Mouse (Mus musculus): Measurements from ENCODE around the gene Cxcl17. TPM values are rescaled to one million over a fixed set of nuclear protein-coding genes. Genes with fewer than 3 reads are reported as not detected.

Gene Cxcl17
- polyA plus RNA-seq, 1 experiment = 41.1 TPM

DNA sequence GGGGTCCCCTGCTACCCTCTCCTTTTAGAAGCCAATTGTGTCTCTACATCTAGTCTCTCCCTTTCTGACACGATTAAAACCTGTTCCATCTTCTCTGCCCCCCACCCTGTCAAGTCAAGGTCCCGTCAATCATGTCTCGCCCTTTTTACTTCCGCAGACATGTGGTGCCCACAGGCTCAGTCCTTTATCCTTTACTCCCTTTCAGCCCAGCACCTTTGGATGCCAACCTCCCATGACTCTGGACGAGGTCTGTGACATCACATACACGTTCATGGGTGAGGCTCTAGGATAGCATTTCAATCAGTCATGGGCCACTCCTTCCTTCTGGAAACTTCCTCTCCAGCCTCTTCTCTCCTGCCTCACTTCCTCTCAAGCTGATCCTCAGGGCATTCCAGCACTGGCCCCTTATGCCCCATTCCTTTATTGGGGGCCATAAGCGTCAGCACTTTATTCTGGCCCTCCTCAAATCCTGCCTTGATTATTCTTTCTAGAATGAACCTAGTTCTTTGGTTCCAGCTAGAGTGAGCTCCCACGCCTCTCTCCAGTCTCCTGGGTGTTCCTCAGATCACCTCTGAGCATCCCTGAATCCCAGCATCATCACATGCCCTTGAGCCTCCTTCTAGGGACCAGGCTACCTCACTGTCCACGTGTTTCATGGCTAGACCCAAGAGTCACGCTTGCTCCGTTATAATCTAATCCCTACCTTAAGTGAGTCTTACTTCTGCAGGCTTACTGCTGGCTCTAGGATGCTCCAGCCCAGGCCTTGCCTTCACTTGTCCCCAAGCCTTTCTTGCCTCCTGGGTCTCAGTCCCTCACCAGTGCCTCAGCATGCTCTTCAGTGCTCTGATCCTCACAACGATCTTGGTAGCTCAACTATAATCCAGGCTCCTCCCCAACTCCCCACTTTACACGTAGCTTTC lies 34.2 kb downstream of the Cxcl17 start:
- TF ChIP-seq POLR2A (IDR thresholded peaks at IDR 0.05; ENCODE audit: borderline replicate concordance, extremely low read depth, low read depth, low read length) (no peak), CTCF (IDR thresholded peaks at IDR 0.05; ENCODE audit: insufficient read depth, low read length) (no peak)
- no peak overlapping the region for H3K4me3 ChIP-seq (replicated peaks; ENCODE audit: extremely low read depth, low read depth, low read length)
- peaks cover 5% of the 10 kb centered on the region; the same call in 1 of the 2 replicates for H3K4me1 ChIP-seq (ENCODE audit: control insufficient read depth, insufficient read depth, low read length)
- WGBS = 78% methylated on average over 13 of the region's 13 CpGs
- no peak for DNase-seq

DNA sequence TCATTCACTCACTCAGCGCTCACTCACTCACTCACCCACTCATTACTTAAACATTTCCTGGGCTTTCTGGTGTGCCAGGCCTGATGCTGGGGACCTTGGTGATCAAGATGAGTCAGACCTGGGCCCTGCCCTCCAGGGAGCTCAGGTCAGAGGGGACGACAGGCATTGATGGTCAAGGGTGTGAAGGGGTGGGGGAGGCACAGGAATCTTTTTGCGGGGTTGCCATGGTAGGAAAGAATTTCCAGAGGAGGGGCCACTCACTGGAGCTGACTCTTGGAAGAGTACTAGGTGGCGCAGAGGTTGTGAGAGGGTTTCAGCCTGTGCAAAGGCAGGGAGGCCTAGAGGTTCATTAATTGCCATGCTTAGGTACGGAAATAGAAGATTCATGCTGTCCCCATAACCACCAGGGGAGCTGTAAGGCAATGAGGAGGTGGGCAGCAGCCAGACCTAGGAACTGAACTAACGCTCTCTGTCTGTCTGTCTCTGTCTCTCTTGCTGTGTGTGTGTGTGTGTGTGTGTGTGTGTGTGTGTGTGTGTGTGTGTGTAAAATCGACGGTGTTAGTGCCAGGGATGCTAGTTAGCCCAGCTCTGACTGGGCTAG lies 35.5 kb downstream of the Cxcl17 start:
- WGBS = 47% methylated on average over 8 of the region's 8 CpGs
- no peak for DNase-seq
- Histone ChIP-seq H3K4me1 (ENCODE audit: control insufficient read depth, insufficient read depth, low read length) (peaks cover 5% of the 10 kb centered on the region; the same call in 1 of the 2 replicates), H3K4me3 (replicated peaks; ENCODE audit: extremely low read depth, low read depth, low read length) (no peak overlapping the region)
- TF ChIP-seq POLR2A (IDR thresholded peaks at IDR 0.05; ENCODE audit: borderline replicate concordance, extremely low read depth, low read depth, low read length) = no peak
- no peak for TF ChIP-seq CTCF (IDR thresholded peaks at IDR 0.05; ENCODE audit: insufficient read depth, low read length)

DNA sequence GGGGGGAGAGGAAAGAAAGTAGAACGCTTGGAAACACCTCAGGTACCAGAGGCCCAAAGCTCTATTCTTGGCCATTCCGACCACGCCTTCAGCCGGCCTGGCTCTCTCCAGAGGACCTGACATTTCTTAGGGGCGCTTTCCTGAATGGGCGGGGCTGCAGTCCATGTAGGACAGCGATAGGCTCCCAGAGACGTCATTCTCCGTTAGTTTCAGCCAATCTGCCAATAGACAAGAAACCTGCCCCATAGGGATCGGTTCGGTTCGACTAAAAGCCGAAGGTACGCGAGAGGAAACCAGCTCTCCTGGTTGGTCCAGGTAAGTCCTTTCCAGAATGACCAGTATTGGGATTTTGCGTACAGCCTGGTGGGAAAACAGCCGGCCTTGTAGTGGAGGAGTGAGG lies 36.1 kb downstream of the Cxcl17 start:
- WGBS = 9% methylated on average over 17 of the region's 17 CpGs
- H3K4me3 ChIP-seq (replicated peaks; ENCODE audit: extremely low read depth, low read depth, low read length) = peak overlapping the region; percentile 47
- TF ChIP-seq POLR2A (IDR thresholded peaks at IDR 0.05; ENCODE audit: borderline replicate concordance, extremely low read depth, low read depth, low read length) (no peak), CTCF (IDR thresholded peaks at IDR 0.05; ENCODE audit: insufficient read depth, low read length) (no peak)
- DNase-seq = peak; percentile 90
- peaks cover 5% of the 10 kb centered on the region; the same call in 1 of the 2 replicates for H3K4me1 ChIP-seq (ENCODE audit: control insufficient read depth, insufficient read depth, low read length)

DNA sequence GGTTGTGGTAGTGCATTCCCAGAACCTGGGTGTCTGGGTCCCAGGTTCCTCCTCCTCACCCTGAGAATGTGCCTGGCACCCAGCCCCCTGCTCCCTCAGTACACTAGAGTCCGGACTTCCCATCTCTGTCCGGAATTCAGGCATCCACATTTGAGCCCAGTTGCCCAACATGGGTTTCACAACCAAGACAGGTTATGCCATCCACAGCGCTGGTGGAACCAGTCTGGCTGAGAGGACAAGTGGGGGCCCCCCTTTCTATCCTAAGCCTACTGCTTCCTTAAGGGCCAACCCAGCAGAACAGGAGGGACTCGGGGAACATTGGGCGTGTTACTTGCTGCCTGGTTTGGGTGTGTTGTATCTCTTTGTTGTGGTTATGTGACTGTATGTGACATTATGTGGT lies 40.2 kb downstream of the Cxcl17 start:
- peak; percentile 56 for DNase-seq

DNA sequence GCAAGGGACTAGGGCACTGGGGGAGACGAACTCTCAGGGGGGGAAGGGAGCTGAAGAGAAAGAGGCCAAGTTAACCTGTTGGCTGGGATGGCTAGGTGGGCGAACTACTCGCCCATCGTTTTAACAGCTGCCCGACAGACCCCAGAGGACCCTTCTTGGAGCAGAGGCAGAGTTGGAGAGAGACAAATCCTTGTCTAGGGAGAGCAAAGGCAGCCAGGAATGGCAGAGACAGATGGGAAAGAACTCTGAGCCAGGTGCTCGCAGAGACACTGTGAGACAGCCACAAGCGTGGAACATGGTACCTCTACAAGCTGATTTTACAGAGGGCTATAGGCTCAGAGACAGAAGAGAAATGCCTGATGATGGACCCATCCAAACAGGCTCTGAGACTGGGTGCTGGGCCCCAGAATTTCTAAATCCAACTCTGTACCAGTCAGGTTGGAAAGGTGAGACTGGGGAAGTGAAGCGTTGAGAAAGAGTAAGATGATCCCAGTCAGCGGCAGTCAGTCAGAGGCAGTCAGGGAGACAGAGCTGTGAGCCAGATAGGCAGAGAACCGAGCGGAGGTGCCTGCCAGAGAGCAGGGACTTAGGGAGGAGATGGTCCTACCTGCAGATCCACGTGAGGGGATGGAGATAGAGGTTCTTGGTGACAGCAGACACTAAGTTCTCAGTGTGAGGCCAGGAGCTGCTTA lies 43.5 kb downstream of the Cxcl17 start, which contains the start of gene Cnfn:
Gene Cnfn, minus strand, starts transcription at position 667 of the 692 bp plus-strand sequence.
- WGBS = 59% methylated on average over 12 of the region's 12 CpGs
- no peak for DNase-seq
- Histone ChIP-seq H3K4me1 (ENCODE audit: control insufficient read depth, insufficient read depth, low read length) (no peaks in the 10 kb centered on the region; the same call in 1 of the 2 replicates), H3K4me3 (replicated peaks; ENCODE audit: extremely low read depth, low read depth, low read length) (no peak within 1 kb of the TSS)
- TF ChIP-seq POLR2A (IDR thresholded peaks at IDR 0.05; ENCODE audit: borderline replicate concordance, extremely low read depth, low read depth, low read length) (no peak), CTCF (IDR thresholded peaks at IDR 0.05; ENCODE audit: insufficient read depth, low read length) (no peak)

More for the DNA sequence above, 40.2 kb downstream of the Cxcl17 start:
- 61% methylated on average over 5 of the region's 5 CpGs for WGBS
- H3K4me3 ChIP-seq (replicated peaks; ENCODE audit: extremely low read depth, low read depth, low read length) = no peak overlapping the region
- TF ChIP-seq POLR2A (IDR thresholded peaks at IDR 0.05; ENCODE audit: borderline replicate concordance, extremely low read depth, low read depth, low read length) (no peak), CTCF (IDR thresholded peaks at IDR 0.05; ENCODE audit: insufficient read depth, low read length) (no peak)
- no peaks in the 10 kb centered on the region; the same call in 1 of the 2 replicates for H3K4me1 ChIP-seq (ENCODE audit: control insufficient read depth, insufficient read depth, low read length)

DNA sequence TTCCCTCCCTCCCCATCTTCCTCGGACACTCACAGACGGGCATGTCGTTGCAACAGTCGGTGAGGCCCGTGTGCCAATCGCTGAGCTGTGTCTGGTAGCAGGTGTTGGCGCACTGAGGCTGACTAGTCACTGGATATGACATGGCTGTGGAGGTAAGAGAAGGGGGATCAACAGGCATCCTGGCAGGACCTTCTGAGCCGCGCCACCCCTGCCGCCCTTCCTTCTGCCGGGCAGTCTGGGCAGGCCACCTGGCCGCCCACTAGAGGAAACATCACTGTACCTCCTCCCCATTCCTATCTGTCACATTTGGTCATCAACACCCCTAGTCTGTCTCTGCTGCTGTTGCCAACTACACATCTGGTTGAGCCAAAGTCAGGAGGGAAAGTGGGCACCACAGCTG lies 44.4 kb downstream of the Cxcl17 start:
- DNase-seq = no peak
- TF ChIP-seq POLR2A (IDR thresholded peaks at IDR 0.05; ENCODE audit: borderline replicate concordance, extremely low read depth, low read depth, low read length) = no peak
- Histone ChIP-seq H3K4me1 (ENCODE audit: control insufficient read depth, insufficient read depth, low read length) (no peaks in the 10 kb centered on the region; the same call in 1 of the 2 replicates), H3K4me3 (replicated peaks; ENCODE audit: extremely low read depth, low read depth, low read length) (no peak overlapping the region)
- 23% methylated on average over 12 of the region's 12 CpGs for WGBS

DNA sequence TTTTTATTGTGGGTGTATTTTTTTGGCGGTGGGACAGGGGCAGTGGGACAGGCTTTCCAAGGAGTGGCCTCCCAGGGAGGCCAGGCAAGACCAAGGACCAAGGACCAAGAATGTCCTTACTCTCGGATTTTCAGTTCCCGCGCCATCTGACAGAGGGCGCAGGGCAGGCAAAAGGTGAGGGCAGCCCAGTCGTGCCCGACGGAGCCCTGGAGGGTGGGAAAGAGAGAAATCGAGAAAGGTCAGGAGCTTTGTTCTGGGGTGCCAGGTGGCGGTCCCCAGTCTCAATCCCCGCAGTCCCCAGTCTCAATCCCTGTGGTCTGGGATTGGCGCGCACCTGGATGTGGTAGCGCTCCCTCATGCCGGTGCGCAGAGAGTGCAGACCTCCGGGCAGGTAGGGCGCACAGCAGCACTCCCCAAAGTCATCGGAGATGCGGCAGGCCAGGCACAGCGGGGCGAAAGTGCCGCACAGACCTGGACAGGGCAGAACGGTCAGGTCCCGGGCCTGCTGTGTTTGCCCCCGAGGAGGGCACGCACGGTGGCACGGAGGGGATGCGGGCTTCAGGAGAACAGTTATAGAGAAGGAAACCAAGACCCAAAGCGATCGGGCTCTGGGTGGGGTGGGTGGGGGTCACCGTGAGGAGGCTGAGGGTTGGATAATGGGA lies 44.9 kb downstream of the Cxcl17 start:
- Histone ChIP-seq H3K4me3 (replicated peaks; ENCODE audit: extremely low read depth, low read depth, low read length) (no peak overlapping the region), H3K4me1 (ENCODE audit: control insufficient read depth, insufficient read depth, low read length) (no peaks in the 10 kb centered on the region; the same call in 1 of the 2 replicates)
- peak; percentile 61 for TF ChIP-seq CTCF (IDR thresholded peaks at IDR 0.05; ENCODE audit: insufficient read depth, low read length)
- no peak for TF ChIP-seq POLR2A (IDR thresholded peaks at IDR 0.05; ENCODE audit: borderline replicate concordance, extremely low read depth, low read depth, low read length)
- 3% methylated on average over 33 of the region's 33 CpGs for WGBS
- DNase-seq = no peak

DNA sequence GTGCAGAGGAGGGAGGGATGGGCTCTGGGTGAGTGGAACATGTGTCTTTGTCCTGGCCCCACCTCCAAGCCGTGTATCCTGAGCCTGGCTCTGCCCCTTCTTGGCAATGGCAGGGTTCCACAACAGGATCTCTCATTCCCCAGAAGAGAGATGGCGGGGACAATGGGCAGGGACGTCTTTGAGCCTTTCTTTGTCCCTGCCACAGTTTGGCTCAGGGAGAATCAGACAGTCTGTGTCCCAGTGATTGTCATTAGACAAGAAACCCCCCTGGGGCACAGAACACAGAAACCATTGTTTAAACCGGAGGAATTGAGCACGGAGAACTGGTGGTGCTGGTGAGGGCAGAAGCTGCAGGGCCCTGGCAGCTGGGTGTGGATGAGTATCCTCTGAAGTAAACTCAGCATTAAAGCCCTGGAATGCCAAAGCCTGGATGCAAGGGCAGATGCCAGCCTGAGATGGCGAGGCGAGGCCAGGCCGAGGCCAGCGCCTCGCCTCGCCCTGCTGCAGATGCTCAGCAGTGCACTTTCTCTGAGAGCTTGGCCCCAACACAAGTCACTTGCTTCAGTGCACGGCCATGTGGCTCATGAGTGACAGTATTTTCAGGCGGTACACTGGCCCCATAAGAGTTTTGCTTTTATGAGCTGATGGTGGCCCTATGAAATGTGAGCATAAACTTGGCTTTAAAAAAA lies 46.6 kb downstream of the Cxcl17 start:
- 46% methylated on average over 13 of the region's 13 CpGs for WGBS

More for the DNA sequence above, 46.6 kb downstream of the Cxcl17 start:
- DNase-seq = no peak
- Histone ChIP-seq H3K4me3 (replicated peaks; ENCODE audit: extremely low read depth, low read depth, low read length) (no peak overlapping the region), H3K4me1 (ENCODE audit: control insufficient read depth, insufficient read depth, low read length) (no peaks in the 10 kb centered on the region; the same call in 1 of the 2 replicates)
- TF ChIP-seq CTCF (IDR thresholded peaks at IDR 0.05; ENCODE audit: insufficient read depth, low read length) (no peak), POLR2A (IDR thresholded peaks at IDR 0.05; ENCODE audit: borderline replicate concordance, extremely low read depth, low read depth, low read length) (no peak)
